Mouse (Mus musculus): ENCODE results near the gene Pif1. TPM values are rescaled to one million over a fixed set of nuclear protein-coding genes. Genes with fewer than 3 reads are reported as not detected.

The Pif1 gene
- polyA plus RNA-seq, 1 experiment, result 10.8 TPM

GRCm38 (mm10) chr9:65562081-65562506, 24.9 kb upstream of the Pif1 start:
- TF ChIP-seq CEBPB (IDR thresholded peaks at IDR 0.05; ENCODE audit: low read depth) (no peak), MYOG (IDR thresholded peaks at IDR 0.05; ENCODE audit: control insufficient read depth, extremely low read depth, insufficient read length) (no peak), MAX (IDR thresholded peaks at IDR 0.05) (no peak), MYOD1 (IDR thresholded peaks at IDR 0.05; ENCODE audit: control insufficient read depth, insufficient read length, low read depth) (no peak), CTCF (IDR thresholded peaks at IDR 0.05; ENCODE audit: control insufficient read depth, insufficient read depth, insufficient read length) (no peak), USF1 (IDR thresholded peaks at IDR 0.05; ENCODE audit: low read depth) (peak; percentile 90)
- Histone ChIP-seq H3K36me3 (ENCODE audit: control insufficient read depth, insufficient read depth) (peaks cover 57% of the 10 kb centered on the region), H3K4me3 (ENCODE audit: insufficient read depth, poor library complexity, severe bottlenecking) (no peak overlapping the region)

GRCm38 (mm10) chr9:65563073-65563472, 23.9 kb upstream of the Pif1 start:
- Histone ChIP-seq H3K79me3 (ENCODE audit: low read depth) (peaks cover 4% of the 10 kb centered on the region), H3K79me2 (ENCODE audit: control insufficient read depth, insufficient read depth) (peaks cover 23% of the 10 kb centered on the region), H3K4me3 (ENCODE audit: insufficient read depth, poor library complexity, severe bottlenecking) (no peak overlapping the region), H3K27me3 (ENCODE audit: control insufficient read depth, insufficient read depth, insufficient read length) (no peaks in the 10 kb centered on the region), H3K36me3 (ENCODE audit: control insufficient read depth, insufficient read depth) (peaks cover 59% of the 10 kb centered on the region), H3ac (ENCODE audit: control insufficient read depth, insufficient read length, low read depth) (no peak overlapping the region)
- TF ChIP-seq CEBPB (IDR thresholded peaks at IDR 0.05; ENCODE audit: low read depth) (no peak), MAX (IDR thresholded peaks at IDR 0.05) (no peak), USF1 (IDR thresholded peaks at IDR 0.05; ENCODE audit: low read depth) (no peak), MYOD1 (IDR thresholded peaks at IDR 0.05; ENCODE audit: control insufficient read depth, insufficient read length, low read depth) (no peak), CTCF (IDR thresholded peaks at IDR 0.05; ENCODE audit: control insufficient read depth, insufficient read depth, insufficient read length) (no peak), MYOG (IDR thresholded peaks at IDR 0.05; ENCODE audit: control insufficient read depth, extremely low read depth, insufficient read length) (no peak), FOSL1 (IDR thresholded peaks at IDR 0.05; ENCODE audit: insufficient read depth, low read length, poor library complexity, severe bottlenecking) (no peak)

More at GRCm38 (mm10) chr9:65562081-65562506, 24.9 kb upstream of the Pif1 start:
- Histone ChIP-seq H3K79me2 (ENCODE audit: control insufficient read depth, insufficient read depth) (peaks cover 23% of the 10 kb centered on the region), H3K27me3 (ENCODE audit: control insufficient read depth, insufficient read depth, insufficient read length) (no peaks in the 10 kb centered on the region), H3K79me3 (ENCODE audit: low read depth) (peaks cover 2% of the 10 kb centered on the region), H3ac (ENCODE audit: control insufficient read depth, insufficient read length, low read depth) (no peak overlapping the region)

- TF ChIP-seq CEBPB (IDR thresholded peaks at IDR 0.05; ENCODE audit: low read depth), result no peak
- TF ChIP-seq CTCF (IDR thresholded peaks at IDR 0.05; ENCODE audit: control insufficient read depth, insufficient read depth, insufficient read length), result no peak
- TF ChIP-seq FOSL1 (IDR thresholded peaks at IDR 0.05; ENCODE audit: insufficient read depth, low read length, poor library complexity, severe bottlenecking), result no peak
- TF ChIP-seq MAX (IDR thresholded peaks at IDR 0.05), result no peak
- no peak for TF ChIP-seq MYOD1 (IDR thresholded peaks at IDR 0.05; ENCODE audit: control insufficient read depth, insufficient read length, low read depth)
- no peak for TF ChIP-seq USF1 (IDR thresholded peaks at IDR 0.05; ENCODE audit: low read depth)
- TF ChIP-seq MYOG (IDR thresholded peaks at IDR 0.05; ENCODE audit: control insufficient read depth, extremely low read depth, insufficient read length), result no peak
- H3K4me3 ChIP-seq (ENCODE audit: insufficient read depth, poor library complexity, severe bottlenecking), result no peak overlapping the region
- peaks cover 31% of the 10 kb centered on the region for H3K79me2 ChIP-seq (ENCODE audit: control insufficient read depth, insufficient read depth)
- no peaks in the 10 kb centered on the region for H3K27me3 ChIP-seq (ENCODE audit: control insufficient read depth, insufficient read depth, insufficient read length)
- peaks cover 6% of the 10 kb centered on the region for H3K79me3 ChIP-seq (ENCODE audit: low read depth)
- H3K36me3 ChIP-seq (ENCODE audit: control insufficient read depth, insufficient read depth), result peaks cover 49% of the 10 kb centered on the region
- H3ac ChIP-seq (ENCODE audit: control insufficient read depth, insufficient read length, low read depth), result no peak overlapping the region
Measured at GRCm38 (mm10) chr9:65564698-65565097, 22.3 kb upstream of the Pif1 start.

DNA sequence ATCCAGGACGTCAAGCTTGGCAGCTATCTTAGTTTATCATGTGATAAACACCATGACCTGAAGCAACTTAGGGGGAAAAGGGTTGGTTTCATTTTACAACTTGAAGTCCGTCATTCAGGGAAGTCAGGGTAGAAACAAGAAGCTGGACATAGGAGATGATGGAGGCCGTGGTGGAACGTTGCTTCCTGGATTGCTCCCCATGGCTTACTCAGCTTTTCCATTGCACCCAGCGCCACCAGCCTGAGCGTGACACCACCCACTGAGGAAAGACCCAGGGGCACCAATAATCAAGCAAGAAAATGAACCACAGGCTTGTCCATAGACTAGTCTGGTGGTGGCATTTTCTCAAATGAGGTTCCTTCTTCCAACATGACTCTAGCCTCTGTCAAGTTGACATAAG, 18.2 kb upstream of the Pif1 start:
- Histone ChIP-seq H3K36me3 (ENCODE audit: control insufficient read depth, insufficient read depth) (peaks cover 51% of the 10 kb centered on the region), H3K27me3 (ENCODE audit: control insufficient read depth, insufficient read depth, insufficient read length) (no peaks in the 10 kb centered on the region), H3K4me3 (ENCODE audit: insufficient read depth, poor library complexity, severe bottlenecking) (no peak overlapping the region), H3K79me2 (ENCODE audit: control insufficient read depth, insufficient read depth) (peaks cover 19% of the 10 kb centered on the region), H3K79me3 (ENCODE audit: low read depth) (peaks cover 8% of the 10 kb centered on the region), H3ac (ENCODE audit: control insufficient read depth, insufficient read length, low read depth) (no peak overlapping the region)
- TF ChIP-seq FOSL1 (IDR thresholded peaks at IDR 0.05; ENCODE audit: insufficient read depth, low read length, poor library complexity, severe bottlenecking) (no peak), CEBPB (IDR thresholded peaks at IDR 0.05; ENCODE audit: low read depth) (no peak), USF1 (IDR thresholded peaks at IDR 0.05; ENCODE audit: low read depth) (no peak), MYOD1 (IDR thresholded peaks at IDR 0.05; ENCODE audit: control insufficient read depth, insufficient read length, low read depth) (no peak), CTCF (IDR thresholded peaks at IDR 0.05; ENCODE audit: control insufficient read depth, insufficient read depth, insufficient read length) (no peak), MAX (IDR thresholded peaks at IDR 0.05) (no peak), MYOG (IDR thresholded peaks at IDR 0.05; ENCODE audit: control insufficient read depth, extremely low read depth, insufficient read length) (no peak)

DNA sequence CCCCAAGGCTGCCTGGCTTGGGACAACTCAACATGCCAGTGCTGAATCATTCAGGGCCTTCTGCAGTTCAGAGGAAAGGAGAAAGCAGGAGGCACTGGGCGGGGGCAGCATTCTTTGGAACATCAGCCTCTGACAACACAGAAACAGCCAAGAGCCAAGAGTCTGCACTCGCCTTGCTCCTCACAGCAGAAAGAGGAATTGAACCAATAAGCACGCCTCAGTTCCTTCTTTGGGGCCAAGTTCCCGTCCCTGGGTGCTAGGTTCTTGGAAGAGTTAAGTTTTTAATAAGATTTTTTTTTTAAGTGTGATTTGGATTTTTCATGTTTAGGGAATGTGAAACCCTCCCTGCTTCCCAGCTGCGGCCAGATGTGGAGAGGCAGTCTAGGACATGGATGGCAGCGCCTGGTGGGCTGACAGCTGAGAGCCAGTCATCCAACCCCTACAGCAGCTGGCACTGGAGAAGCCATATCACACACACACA, 17.4 kb upstream of the Pif1 start:
- peaks cover 51% of the 10 kb centered on the region for H3K36me3 ChIP-seq (ENCODE audit: control insufficient read depth, insufficient read depth)
- H3ac ChIP-seq (ENCODE audit: control insufficient read depth, insufficient read length, low read depth), result no peak overlapping the region
- TF ChIP-seq MYOD1 (IDR thresholded peaks at IDR 0.05; ENCODE audit: control insufficient read depth, insufficient read length, low read depth) (no peak), FOSL1 (IDR thresholded peaks at IDR 0.05; ENCODE audit: insufficient read depth, low read length, poor library complexity, severe bottlenecking) (no peak), MYOG (IDR thresholded peaks at IDR 0.05; ENCODE audit: control insufficient read depth, extremely low read depth, insufficient read length) (no peak), MAX (IDR thresholded peaks at IDR 0.05) (no peak), USF1 (IDR thresholded peaks at IDR 0.05; ENCODE audit: low read depth) (no peak), CTCF (IDR thresholded peaks at IDR 0.05; ENCODE audit: control insufficient read depth, insufficient read depth, insufficient read length) (no peak), CEBPB (IDR thresholded peaks at IDR 0.05; ENCODE audit: low read depth) (no peak)
- H3K79me3 ChIP-seq (ENCODE audit: low read depth), result peaks cover 8% of the 10 kb centered on the region
- no peaks in the 10 kb centered on the region for H3K27me3 ChIP-seq (ENCODE audit: control insufficient read depth, insufficient read depth, insufficient read length)
- H3K79me2 ChIP-seq (ENCODE audit: control insufficient read depth, insufficient read depth), result peaks cover 20% of the 10 kb centered on the region
- H3K4me3 ChIP-seq (ENCODE audit: insufficient read depth, poor library complexity, severe bottlenecking), result no peak overlapping the region

Data from C2C12 (cell line).